Mouse (Mus musculus): ENCODE measurements around the gene Amph.

DNA sequence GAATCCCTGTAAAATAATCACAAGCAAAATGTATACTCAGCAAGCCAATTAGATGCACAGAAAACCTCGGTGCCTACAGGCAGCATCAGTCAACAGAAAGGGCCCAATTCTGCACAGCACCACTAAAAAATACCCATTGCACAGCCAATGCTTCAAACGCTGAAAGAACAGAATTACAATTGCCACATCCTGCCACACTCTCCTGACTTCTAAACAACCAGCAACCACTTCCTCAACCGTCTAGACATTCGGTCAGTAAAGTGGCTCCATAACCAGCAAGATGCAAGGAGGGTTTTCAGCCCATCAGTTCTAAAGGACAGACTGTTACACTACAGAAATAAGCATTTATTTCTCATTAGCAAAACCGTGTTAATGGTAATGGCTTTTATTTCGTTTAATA is 214.1 kb downstream of the Amph start:
- TF ChIP-seq CTCF (IDR thresholded peaks at IDR 0.05 in 2 of 3, conservative IDR thresholded peaks at IDR 0.05 in 1 of 3; ENCODE audit: control insufficient read depth in 1 of 3, insufficient read depth in 1 of 3, low read depth in 2 of 3, low read length in 3 of 3, poor library complexity in 1 of 3, severe bottlenecking in 1 of 3), result no peak
- no peak for TF ChIP-seq MEF2A (IDR thresholded peaks at IDR 0.05; ENCODE audit: extremely low read depth, insufficient replicate concordance, low read depth, low read length, poor library complexity, severe bottlenecking)
- no peak for TF ChIP-seq POLR2A (IDR thresholded peaks at IDR 0.05; ENCODE audit: control insufficient read depth in 1 of 2, insufficient read depth in 1 of 2, low read depth in 1 of 2, low read length in 2 of 2, poor library complexity in 1 of 2)
- TF ChIP-seq MAX (IDR thresholded peaks at IDR 0.05; ENCODE audit: low read length), result no peak
